Comparison of ENCODE assay signal across 8 mouse cellular contexts in genomic region chr17:84185581-84186450, GRCm38 (mm10). TPM values are rescaled to one million over a fixed set of nuclear protein-coding genes. Genes with fewer than 3 reads are reported as not detected.
DNase-seq lines count a peak whose midpoint lies in the region; TF ChIP-seq lines count a peak whose summit lies in the region.

No protein-coding gene starts in this region.

- intact Hi-C loops in left cerebral cortex, adult 2 months (cut with DNase I): no loop called here
- intact Hi-C loops in left cerebral cortex, postnatal 25 days (cut with DNase I): loop anchor here (5.0 kb wide), 1 partner anchor 89 kb away; no protein-coding TSS in a partner anchor
- intact Hi-C loops in heart, adult 2 months (cut with DNase I): no loop called here

- H3K4me1 ChIP-seq in heart, adult 2 months (ENCODE audit: control insufficient read depth, insufficient read depth, low read length): peaks cover 18% of the 10 kb centered on the region

- peak in 1 of 2 experiments; percentile 42 for DNase-seq in left cerebral cortex, adult 2 months (ENCODE audit: extremely low spot score in 1 of 2, low spot score in 2 of 2)
- DNase-seq in left cerebral cortex, postnatal 25 days (ENCODE audit: low spot score in 2 of 2): no peak
- DNase-seq in c-Kit-positive CD71-positive TER-119-positive erythroid progenitor cells, embryonic 14.5 days (ENCODE audit: low spot score): peak; percentile 62
- DNase-seq in heart, adult 2 months: peak; percentile 81 to 85
- peak; percentile 55 for DNase-seq in kidney, adult 9 months
- DNase-seq in lung, postnatal 10 days: peak; percentile 88
- peak; percentile 83 to 87 for DNase-seq in spleen, postnatal 10 days (ENCODE audit: low spot score in 2 of 2)
- DNase-seq in left cerebral cortex, adult 11 months (ENCODE audit: low spot score): no peak

- TF ChIP-seq CTCF in left cerebral cortex, adult 2 months (IDR thresholded peaks at IDR 0.05): peak; percentile 38
- peak; percentile 58 for TF ChIP-seq CTCF in heart, adult 2 months (IDR thresholded peaks at IDR 0.05)

- no peak for TF ChIP-seq EP300 in heart, adult 2 months (IDR thresholded peaks at IDR 0.05; ENCODE audit: insufficient read depth, low read depth, low read length)

- no peak for TF ChIP-seq POLR2A in heart, adult 2 months (IDR thresholded peaks at IDR 0.05; ENCODE audit: insufficient read depth, low read depth, low read length)

- H3K9ac ChIP-seq in heart, adult 2 months (ENCODE audit: low read depth, low read length): peak overlapping the region; percentile 89

- 5% methylated on average over 95 of the region's 108 CpGs for WGBS in heart, adult 2 months

- no peaks in the 10 kb centered on the region for H3K27me3 ChIP-seq in heart, adult 2 months (ENCODE audit: control insufficient read depth, insufficient read depth, low read length)

- peak overlapping the region; percentile 52 for H3K4me3 ChIP-seq in left cerebral cortex, adult 2 months
- H3K4me3 ChIP-seq in heart, adult 2 months: peak overlapping the region; percentile 79

- peak overlapping the region; percentile 90 for H3K27ac ChIP-seq in left cerebral cortex, adult 2 months
- H3K27ac ChIP-seq in heart, adult 2 months: peak overlapping the region; percentile 89

- peaks cover 3% of the 10 kb centered on the region for H3K36me3 ChIP-seq in heart, adult 2 months (ENCODE audit: control insufficient read depth, insufficient read depth, low read length)

- H3K79me2 ChIP-seq in heart, adult 2 months (replicated peaks; ENCODE audit: control insufficient read depth, insufficient read depth, low read length): no peaks in the 10 kb centered on the region

RNA-seq across cellular contexts. Expression of gene Zfp36l2, which starts 1.9 kb away (rescaled TPM):
- total RNA-seq in left cerebral cortex, adult 2 months (2021): 10 to 100 TPM; 22.5 to 24.3 TPM
- 10 to 100 TPM; 22.3 to 23.4 TPM for total RNA-seq in left cerebral cortex, postnatal 25 days (2021)
- 10 to 100 TPM; 19.3 to 23.3 TPM for total RNA-seq in heart, adult 2 months (2021)
- 15.7 and 19.8 TPM in 2 replicates for polyA plus RNA-seq in heart, adult 2 months (2012; rRNA removed)

Comparison
In these comparisons a context has a peak if more than half of its experiments do, and no peak if none do; other contexts are left out.
1. DNase-seq: peak in c-Kit-positive CD71-positive TER-119-positive erythroid progenitor cells, embryonic 14.5 days (single experiment), heart, adult 2 months (2 of 2), kidney, adult 9 months (single experiment), lung, postnatal 10 days (single experiment) and spleen, postnatal 10 days (2 of 2); none in left cerebral cortex, postnatal 25 days (0 of 2) and left cerebral cortex, adult 11 months (single experiment).